Mouse (Mus musculus) lung, embryonic 14.5 days (tissue): ENCODE results near the gene Sfswap. TPM values are rescaled to one million over a fixed set of nuclear protein-coding genes. Genes with fewer than 3 reads are reported as not detected.

Source experiments
- ATAC-seq: fragments of 200-750 bp; cut with Nextera tagmentation; 2 replicates; pipeline ENCODE4 v1.8.0; 2017; ENCODE audit warnings: mild to moderate bottlenecking, moderate TSS enrichment, moderate library complexity; ENCODE audit not compliant: insufficient read depth
- DNase-seq: peaks from one replicate; pipeline ENCODE4 v3.0.0-alpha.2; 2015
- H3K27ac ChIP-seq: fragments of 300-500 bp; sonication (generic); 2 replicates; pipeline ENCODE4 v1.5.1; 2014; ENCODE audit warnings: low read depth, mild to moderate bottlenecking, moderate library complexity
- H3K27me3 ChIP-seq: fragments of 300-500 bp; sonication (generic); 2 replicates; pipeline ENCODE4 v1.6.1; 2014; ENCODE audit warnings: low read length, control low read depth; ENCODE audit not compliant: insufficient read depth
- H3K36me3 ChIP-seq: fragments of 300-500 bp; sonication (generic); 2 replicates; pipeline ENCODE4 v1.6.1; 2014; ENCODE audit warnings: control low read depth; ENCODE audit not compliant: insufficient read depth
- H3K4me1 ChIP-seq: fragments of 300-500 bp; sonication (generic); 2 replicates; pipeline ENCODE4 v1.6.1; 2014; ENCODE audit warnings: antibody characterized with exemption, control low read depth; ENCODE audit not compliant: insufficient read depth
- H3K4me2 ChIP-seq: fragments of 300-500 bp; sonication (generic); 2 replicates; pipeline ENCODE4 v1.6.1; 2014; ENCODE audit warnings: mild to moderate bottlenecking
- H3K4me3 ChIP-seq: fragments of 300-500 bp; sonication (generic); 2 replicates; pipeline ENCODE4 v1.5.1; 2014; ENCODE audit warnings: low read depth, low read length
- H3K9ac ChIP-seq: fragments of 300-500 bp; sonication (generic); 2 replicates; pipeline ENCODE4 v1.6.1; 2014
- H3K9me3 ChIP-seq: fragments of 300-500 bp; sonication (generic); 2 replicates; pipeline ENCODE4 v1.6.1; 2016; ENCODE audit warnings: low read depth, low read length, control low read depth
- CTCF ChIP-seq: IDR thresholded peaks from 2 replicates; pipeline ENCODE4 v1.5.1; 2016; ENCODE audit warnings: antibody characterized with exemption, low read depth
- WGBS: fragments of 180-500 bp; shearing (Covaris S2); extraction: QIAGEN DNeasy Blood & Tissue Kit; methylation state at CpG from one replicate; pipeline ENCODE4 v1.1.7; 2014; 5-methylcytosine and 5-hydroxymethylcytosine counted together
- polyA plus RNA-seq: library from polyadenylated mRNA; unstranded; fragments of >200 nt; fragmentation: Nextera tagmentation; extraction: Ambion mirVana; gene quantifications from 2 replicates; pipeline ENCODE4 v1.2.1, GENCODE M21; 2014

Gene Sfswap
- polyA plus RNA-seq, 1 experiment from 2014 or later: 57.3 TPM

DNA sequence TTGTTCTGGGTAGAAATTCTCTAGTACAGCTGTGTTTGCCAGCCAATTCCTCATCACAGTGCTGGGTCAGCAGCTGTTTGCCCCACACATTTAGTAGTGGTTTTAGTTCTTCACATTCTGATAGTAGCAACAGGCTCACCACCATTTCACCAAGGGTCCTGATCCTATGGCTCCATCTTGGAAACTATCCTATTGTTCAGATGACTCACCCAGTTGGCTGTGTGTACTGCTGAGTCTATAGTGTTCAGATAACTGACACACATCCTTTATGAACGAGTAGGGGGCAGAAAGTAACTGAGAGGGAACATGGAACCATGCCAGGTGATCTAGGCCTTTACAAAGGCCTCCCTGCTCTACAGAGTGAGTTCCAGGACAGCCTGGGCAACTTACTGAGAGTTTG, 28.6 kb downstream of the Sfswap start:
- H3K9me3 ChIP-seq: no peaks in the 10 kb centered on the region
- H3K4me3 ChIP-seq: no peak overlapping the region
- no peak for DNase-seq
- ATAC-seq: no peak
- H3K27me3 ChIP-seq: no peaks in the 10 kb centered on the region
- H3K4me2 ChIP-seq: no peak overlapping the region
- H3K9ac ChIP-seq: no peak overlapping the region
- H3K36me3 ChIP-seq: peaks cover 74% of the 10 kb centered on the region
- 50% methylated on average over 1 of the region's 1 CpGs for WGBS
- no peak overlapping the region for H3K27ac ChIP-seq
- H3K4me1 ChIP-seq: no peaks in the 10 kb centered on the region
- TF ChIP-seq CTCF: no peak

DNA sequence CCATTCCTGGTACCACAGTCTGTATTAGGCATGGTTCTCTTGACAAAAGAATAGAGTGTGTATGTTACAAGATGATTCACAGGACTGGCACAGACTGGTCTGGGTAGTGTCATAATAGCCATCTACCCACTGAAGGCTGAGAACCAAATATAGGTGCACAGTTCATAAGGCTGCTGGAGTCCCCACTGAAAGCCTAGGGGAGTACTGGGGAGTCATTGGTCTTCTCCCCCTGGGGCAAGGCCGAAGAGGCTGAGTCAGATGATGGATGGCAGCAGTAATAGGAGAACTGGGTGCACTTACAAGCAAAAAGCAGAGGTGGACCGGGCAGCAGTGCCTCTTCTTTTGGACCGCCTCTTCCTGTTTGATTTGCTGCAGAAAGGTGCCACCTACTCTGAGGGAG, 32.7 kb downstream of the Sfswap start:
- no peak for DNase-seq
- WGBS: 69% methylated on average over 3 of the region's 3 CpGs
- Histone ChIP-seq H3K27ac (no peak overlapping the region), H3K4me1 (no peaks in the 10 kb centered on the region), H3K9ac (no peak overlapping the region), H3K36me3 (peaks cover 52% of the 10 kb centered on the region), H3K27me3 (no peaks in the 10 kb centered on the region), H3K4me3 (no peak overlapping the region), H3K9me3 (no peaks in the 10 kb centered on the region), H3K4me2 (no peak overlapping the region)
- TF ChIP-seq CTCF: no peak
- no peak for ATAC-seq

DNA sequence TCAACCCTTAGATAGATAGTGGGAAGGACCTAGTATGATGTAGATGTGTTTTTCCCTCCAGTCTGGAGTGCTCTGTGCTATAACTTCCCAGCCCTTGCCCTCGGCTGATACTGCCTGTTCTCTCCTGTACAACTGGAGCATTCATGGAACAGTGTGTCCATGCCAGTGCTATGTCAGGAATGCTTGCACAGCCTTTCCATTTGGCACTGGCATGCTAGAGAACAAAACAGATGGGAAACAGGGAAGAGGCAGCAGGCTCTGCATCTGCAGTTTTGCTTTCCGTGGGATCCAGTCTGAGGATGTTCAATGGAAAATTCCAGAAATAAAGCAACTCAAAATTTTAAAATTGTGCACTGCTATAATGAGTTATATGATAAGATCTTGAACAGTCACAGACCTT, 33.5 kb downstream of the Sfswap start:
- 79% methylated on average over 2 of the region's 2 CpGs for WGBS
- H3K4me1 ChIP-seq: no peaks in the 10 kb centered on the region

DNA sequence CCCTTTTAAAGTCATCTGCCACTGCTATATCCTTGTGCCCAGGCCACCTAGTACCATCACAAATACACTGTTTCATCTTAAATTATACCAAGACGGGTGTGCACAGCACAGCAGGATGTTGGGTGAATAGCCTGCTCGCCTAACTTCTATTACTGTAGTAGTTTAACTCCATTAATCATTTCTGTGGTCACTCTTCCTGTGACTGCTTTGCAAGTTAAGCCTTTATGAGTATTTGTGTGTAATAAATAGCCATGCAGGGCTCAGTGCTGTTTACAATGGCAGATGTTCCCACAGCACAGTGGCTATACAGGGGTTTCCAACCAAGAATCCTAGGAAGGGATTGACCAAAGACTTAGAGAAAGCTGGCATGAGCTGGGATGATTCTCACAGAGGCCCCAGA, 34.0 kb downstream of the Sfswap start:
- no peaks in the 10 kb centered on the region for H3K9me3 ChIP-seq
- H3K9ac ChIP-seq: no peak overlapping the region
- no peaks in the 10 kb centered on the region for H3K27me3 ChIP-seq
- H3K4me2 ChIP-seq: no peak overlapping the region
- ATAC-seq (no peak), DNase-seq (no peak)
- no peaks in the 10 kb centered on the region for H3K4me1 ChIP-seq
- no peak overlapping the region for H3K4me3 ChIP-seq
- H3K27ac ChIP-seq: no peak overlapping the region
- TF ChIP-seq CTCF: no peak
- peaks cover 52% of the 10 kb centered on the region for H3K36me3 ChIP-seq
- 79% methylated on average over 2 of the region's 2 CpGs for WGBS

More for the DNA sequence above, 33.5 kb downstream of the Sfswap start:
- no peak for TF ChIP-seq CTCF
- no peak for DNase-seq
- Histone ChIP-seq H3K9ac (no peak overlapping the region), H3K27ac (no peak overlapping the region), H3K27me3 (no peaks in the 10 kb centered on the region), H3K36me3 (peaks cover 52% of the 10 kb centered on the region), H3K9me3 (no peaks in the 10 kb centered on the region), H3K4me3 (no peak overlapping the region), H3K4me2 (no peak overlapping the region)
- ATAC-seq: no peak

DNA sequence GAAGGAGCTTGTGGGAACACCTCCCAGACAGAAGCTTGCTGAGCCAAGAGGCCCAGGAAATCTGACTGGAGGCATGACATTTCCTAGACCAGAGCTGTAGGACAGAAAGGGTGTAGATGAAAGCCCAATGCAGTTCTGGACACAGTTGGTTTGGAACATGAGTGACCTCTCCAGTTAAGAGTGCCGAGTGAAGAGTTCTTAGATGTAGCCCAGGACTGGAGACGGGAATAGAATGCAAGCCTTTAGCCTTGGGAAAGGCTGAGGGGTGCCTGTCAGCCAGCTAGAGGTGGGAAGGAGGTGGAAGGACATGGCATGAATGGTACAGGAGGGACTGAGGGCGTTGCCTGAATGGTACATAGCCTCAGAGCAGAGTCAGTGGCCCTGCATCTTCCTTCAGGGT, 34.4 kb downstream of the Sfswap start:
- H3K27me3 ChIP-seq: no peaks in the 10 kb centered on the region
- no peak overlapping the region for H3K27ac ChIP-seq
- WGBS: 92% methylated on average over 3 of the region's 3 CpGs
- H3K4me3 ChIP-seq: no peak overlapping the region
- no peaks in the 10 kb centered on the region for H3K9me3 ChIP-seq
- no peak overlapping the region for H3K9ac ChIP-seq
- H3K36me3 ChIP-seq: peaks cover 55% of the 10 kb centered on the region
- no peak for ATAC-seq
- no peak for TF ChIP-seq CTCF
- no peaks in the 10 kb centered on the region for H3K4me1 ChIP-seq
- no peak for DNase-seq
- H3K4me2 ChIP-seq: no peak overlapping the region

DNA sequence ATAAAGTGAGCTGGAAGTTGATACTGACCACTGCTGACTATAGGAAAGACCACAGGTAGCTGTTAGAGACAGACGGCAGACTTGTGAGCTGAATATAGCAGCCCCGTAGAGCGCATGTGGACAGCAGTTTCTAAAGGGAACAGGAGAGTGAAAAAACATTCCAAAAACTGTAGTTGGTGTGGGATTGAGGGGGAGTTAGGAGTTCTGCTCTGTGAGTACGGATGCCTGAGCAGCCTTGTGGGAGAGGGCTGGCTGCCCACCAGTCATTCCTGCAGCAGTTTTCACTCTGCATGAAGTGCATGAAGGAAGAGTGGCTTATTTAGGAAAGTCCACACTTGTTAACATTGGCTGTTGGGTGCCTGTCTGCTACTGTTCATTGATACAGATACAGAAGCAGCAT, 37.8 kb downstream of the Sfswap start:
- Histone ChIP-seq H3K27ac (no peak overlapping the region), H3K27me3 (no peaks in the 10 kb centered on the region), H3K4me1 (no peaks in the 10 kb centered on the region), H3K9me3 (no peaks in the 10 kb centered on the region), H3K4me3 (no peak overlapping the region), H3K9ac (no peak overlapping the region), H3K36me3 (peaks cover 72% of the 10 kb centered on the region), H3K4me2 (no peak overlapping the region)
- ATAC-seq (no peak), DNase-seq (no peak)
- no peak for TF ChIP-seq CTCF
- WGBS: 89% methylated on average over 4 of the region's 4 CpGs

DNA sequence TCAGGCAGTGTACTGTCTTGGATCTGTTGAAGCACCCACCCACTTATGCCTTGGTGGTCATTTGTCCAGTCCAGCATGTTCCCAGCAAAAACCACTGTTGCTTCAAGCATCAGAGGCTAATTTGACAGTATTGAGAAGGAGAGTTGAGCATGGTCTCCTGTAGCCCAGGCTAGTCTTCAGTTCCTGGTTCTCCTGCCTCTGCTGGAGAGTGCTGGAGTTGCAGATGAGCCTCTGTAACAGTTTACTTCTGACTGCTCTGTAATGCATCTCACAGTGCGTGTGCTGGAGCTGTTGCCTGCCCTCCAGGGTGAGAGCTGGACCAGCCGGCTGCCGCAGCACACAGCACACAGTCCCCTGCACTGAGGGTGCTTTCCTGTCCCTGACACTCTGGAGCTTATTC, 41.2 kb downstream of the Sfswap start:
- Histone ChIP-seq H3K36me3 (peaks cover 80% of the 10 kb centered on the region), H3K4me2 (no peak overlapping the region), H3K9ac (no peak overlapping the region), H3K27me3 (no peaks in the 10 kb centered on the region), H3K4me1 (no peaks in the 10 kb centered on the region), H3K4me3 (no peak overlapping the region), H3K27ac (no peak overlapping the region), H3K9me3 (no peaks in the 10 kb centered on the region)
- WGBS: 83% methylated on average over 3 of the region's 3 CpGs
- no peak; the same call in 1 of the 2 replicates for TF ChIP-seq CTCF
- ATAC-seq (no peak), DNase-seq (peak; percentile 5)

DNA sequence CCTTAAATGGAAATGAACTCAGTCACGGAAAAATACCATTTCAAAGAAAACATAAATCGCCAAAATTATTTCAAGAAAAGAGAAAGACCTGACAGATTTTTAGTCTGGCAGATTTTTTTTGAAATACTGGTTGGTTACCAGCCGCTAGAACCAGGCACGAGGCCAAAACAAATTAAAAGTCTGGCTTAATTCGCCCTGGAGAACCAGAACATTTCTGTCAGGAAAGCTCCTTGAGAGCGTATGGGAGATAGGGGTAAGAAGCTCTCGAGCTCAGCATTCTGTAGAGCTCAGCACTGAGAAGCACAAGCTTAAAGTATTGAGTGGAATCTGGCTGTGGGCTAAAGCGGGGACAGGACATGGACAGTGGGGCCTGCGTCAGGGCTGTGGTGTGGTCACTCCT, 44.8 kb downstream of the Sfswap start:
- H3K4me2 ChIP-seq: no peak overlapping the region
- H3K27me3 ChIP-seq: no peaks in the 10 kb centered on the region
- ATAC-seq (no peak), DNase-seq (peak; percentile 21)
- TF ChIP-seq CTCF: no peak
- 75% methylated on average over 9 of the region's 9 CpGs for WGBS
- peaks cover 92% of the 10 kb centered on the region for H3K36me3 ChIP-seq
- H3K9ac ChIP-seq: no peak overlapping the region
- no peak overlapping the region for H3K27ac ChIP-seq
- H3K9me3 ChIP-seq: no peaks in the 10 kb centered on the region
- H3K4me1 ChIP-seq: no peaks in the 10 kb centered on the region
- no peak overlapping the region for H3K4me3 ChIP-seq
